In the genomic region with DNA sequence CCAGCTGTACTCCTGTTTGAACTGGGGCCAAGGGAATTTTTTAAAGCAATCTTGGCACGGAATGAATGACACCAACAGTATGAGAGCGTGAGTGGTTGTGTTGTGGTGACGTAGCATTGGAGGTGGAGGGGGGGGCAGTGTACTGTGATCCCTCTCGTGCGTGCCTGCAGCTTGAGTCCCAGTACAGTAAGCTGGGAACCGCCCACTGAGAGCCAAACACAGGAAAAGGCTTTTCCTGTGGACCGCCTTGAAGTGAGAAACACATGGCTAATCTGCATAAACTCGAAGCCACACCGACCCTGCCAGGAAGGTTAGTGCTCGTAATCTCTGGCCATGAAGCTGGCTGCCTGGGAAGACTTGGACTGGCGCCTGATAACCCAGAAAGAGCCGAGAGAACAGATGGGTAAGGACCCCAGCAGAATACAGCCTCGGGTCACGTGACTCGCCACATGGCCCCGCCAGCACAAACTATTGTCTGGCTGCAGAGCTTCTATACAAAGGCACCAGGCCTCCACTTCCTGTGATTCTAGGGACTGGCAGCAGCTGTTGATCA, we compare ENCODE assay signal across 8 mouse cellular contexts. TPM values are rescaled to one million over a fixed set of nuclear protein-coding genes. Genes with fewer than 3 reads are reported as not detected.
DNase-seq lines count a peak whose midpoint lies in the region; ATAC-seq lines count a peak whose summit lies in the region.

No protein-coding gene starts in this region.

- under 1% methylated on average over 16 of the region's 16 CpGs for WGBS in embryonic facial prominence, embryonic 14.5 days
- under 1% methylated on average over 16 of the region's 16 CpGs for WGBS in limb, embryonic 13.5 days
- under 1% methylated on average over 16 of the region's 16 CpGs for WGBS in midbrain, embryonic 15.5 days

- peak overlapping the region; percentile 11; the same call in 1 of the 2 replicates for H3K4me3 ChIP-seq in embryonic facial prominence, embryonic 14.5 days (ENCODE audit: low read depth, low read length)
- H3K4me3 ChIP-seq in limb, embryonic 13.5 days: peak overlapping the region; percentile 24
- peak overlapping the region; percentile 12 for H3K4me3 ChIP-seq in midbrain, embryonic 15.5 days

- H3K4me2 ChIP-seq in embryonic facial prominence, embryonic 14.5 days (ENCODE audit: low read depth, low read length): peak overlapping the region; percentile 45
- peak overlapping the region; percentile 59 for H3K4me2 ChIP-seq in limb, embryonic 13.5 days (replicated peaks)
- peak overlapping the region; percentile 44 for H3K4me2 ChIP-seq in midbrain, embryonic 15.5 days

- ATAC-seq in embryonic facial prominence, embryonic 14.5 days (ENCODE audit: low read depth): peak; percentile 95
- ATAC-seq in limb, embryonic 13.5 days (ENCODE audit: low FRiP score, low read depth): peak; percentile 97
- ATAC-seq in midbrain, embryonic 15.5 days (replicated peaks): peak; percentile 87

- peak overlapping the region; percentile 85 for H3K27ac ChIP-seq in embryonic facial prominence, embryonic 14.5 days (replicated peaks; ENCODE audit: low read depth, low read length)
- peak overlapping the region; percentile 86 for H3K27ac ChIP-seq in limb, embryonic 13.5 days
- H3K27ac ChIP-seq in midbrain, embryonic 15.5 days: peak overlapping the region; percentile 79

- H3K27me3 ChIP-seq in embryonic facial prominence, embryonic 14.5 days (replicated peaks; ENCODE audit: control insufficient read depth, insufficient read depth, low read length): no peaks in the 10 kb centered on the region
- H3K27me3 ChIP-seq in limb, embryonic 13.5 days: no peaks in the 10 kb centered on the region
- no peaks in the 10 kb centered on the region for H3K27me3 ChIP-seq in midbrain, embryonic 15.5 days (replicated peaks)

- no peaks in the 10 kb centered on the region for H3K9me3 ChIP-seq in embryonic facial prominence, embryonic 14.5 days (ENCODE audit: control insufficient read depth, low read length)
- no peaks in the 10 kb centered on the region for H3K9me3 ChIP-seq in limb, embryonic 13.5 days
- no peaks in the 10 kb centered on the region for H3K9me3 ChIP-seq in midbrain, embryonic 15.5 days

- peak overlapping the region; percentile 39; the same call in 1 of the 2 replicates for H3K9ac ChIP-seq in embryonic facial prominence, embryonic 14.5 days (ENCODE audit: low read depth, low read length)
- peak overlapping the region; percentile 32 for H3K9ac ChIP-seq in limb, embryonic 13.5 days
- peak overlapping the region; percentile 10; the same call in 1 of the 2 replicates for H3K9ac ChIP-seq in midbrain, embryonic 15.5 days

- peak; percentile 91 for DNase-seq in 3T3-L1 (ENCODE audit: low read depth, low spot score)
- peak; percentile 24 to 69 for DNase-seq in adrenal gland, postnatal 4 days (ENCODE audit: low spot score in 2 of 2)
- DNase-seq in embryonic facial prominence, embryonic 14.5 days (ENCODE audit: low spot score): peak; percentile 97
- DNase-seq in heart, adult 8-10 months (ENCODE audit: low spot score): peak; percentile 93
- DNase-seq in kidney, adult 9 months: peak; percentile 97
- DNase-seq in spleen, postnatal 14 days (ENCODE audit: low spot score in 2 of 2): peak; percentile 30 to 33

- no peaks in the 10 kb centered on the region; the same call in 1 of the 2 replicates for H3K36me3 ChIP-seq in embryonic facial prominence, embryonic 14.5 days (ENCODE audit: control insufficient read depth, insufficient read depth, low read length)
- peaks cover 6% of the 10 kb centered on the region; the same call in 1 of the 2 replicates for H3K36me3 ChIP-seq in limb, embryonic 13.5 days
- H3K36me3 ChIP-seq in midbrain, embryonic 15.5 days (replicated peaks): no peaks in the 10 kb centered on the region

- peaks cover 57% of the 10 kb centered on the region for H3K4me1 ChIP-seq in embryonic facial prominence, embryonic 14.5 days (ENCODE audit: control insufficient read depth, insufficient read depth, low read length)
- H3K4me1 ChIP-seq in limb, embryonic 13.5 days: peaks cover 82% of the 10 kb centered on the region
- H3K4me1 ChIP-seq in midbrain, embryonic 15.5 days: peaks cover 80% of the 10 kb centered on the region

RNA-seq across cellular contexts. Expression of gene Arid1a, which starts 27.0 kb away (rescaled TPM):
- 10 to 100 TPM; 77.3 to 89.1 TPM for total RNA-seq in adrenal gland, postnatal 4 days (2021)
- 29.1 and 29.6 TPM in 2 replicates for polyA plus RNA-seq in embryonic facial prominence, embryonic 14.5 days (2014; fragmentation: Nextera tagmentation; extraction: Ambion mirVana)
- 10 to 100 TPM; 35.4 to 40.0 (median 37.0) TPM for total RNA-seq in heart, adult 8-10 months (2022)
- 34.0 and 35.8 TPM in 2 replicates for polyA plus RNA-seq in limb, embryonic 13.5 days (2015; fragmentation: Nextera tagmentation; extraction: Ambion mirVana)
- polyA plus RNA-seq in midbrain, embryonic 15.5 days (2015; fragmentation: Nextera tagmentation; extraction: Ambion mirVana): 37.9 and 39.3 TPM in 2 replicates

RNA-seq across cellular contexts. Expression of gene Pigv, which starts 57.2 kb away (rescaled TPM):
- 10 to 100 TPM; 19.8 to 20.2 TPM for total RNA-seq in adrenal gland, postnatal 4 days (2021)
- polyA plus RNA-seq in embryonic facial prominence, embryonic 14.5 days (2014; fragmentation: Nextera tagmentation; extraction: Ambion mirVana): 8.4 and 11.3 TPM in 2 replicates
- 10 to 100 TPM in 3 of 4 experiments, 1 to 10 TPM in 1; 9.2 to 13.8 (median 13.2) TPM for total RNA-seq in heart, adult 8-10 months (2022)
- polyA plus RNA-seq in limb, embryonic 13.5 days (2015; fragmentation: Nextera tagmentation; extraction: Ambion mirVana): 14.7 and 17.1 TPM in 2 replicates
- polyA plus RNA-seq in midbrain, embryonic 15.5 days (2015; fragmentation: Nextera tagmentation; extraction: Ambion mirVana): 16.0 and 16.2 TPM in 2 replicates

Comparison
In these comparisons a context has a peak if more than half of its experiments do, and no peak if none do; other contexts are left out.
1. Peak in every context shown above with its lines: DNase-seq, ATAC-seq, H3K4me3 ChIP-seq and H3K27ac ChIP-seq.
2. DNase-seq: peak in every context shown above with its lines; median percentile 97 in embryonic facial prominence, embryonic 14.5 days; 97 in kidney, adult 9 months; 93 in heart, adult 8-10 months; 91 in 3T3-L1; 46 in adrenal gland, postnatal 4 days; 32 in spleen, postnatal 14 days.